Mouse (Mus musculus) spleen, adult 2 months (tissue): ENCODE data around the gene Kdelr3. TPM values are rescaled to one million over a fixed set of nuclear protein-coding genes. Genes with fewer than 3 reads are reported as not detected.

ENCODE experiments used
- DNase-seq, 2 experiments: peaks; one replicate each; pipeline versions ENCODE4 v3.0.0 to v3.0.0-alpha.2; 2012 to 2021; ENCODE audit warnings: low spot score in 2 of 2, low read depth in 1 of 2
- H3K27ac ChIP-seq: fragments of 200-500 bp; 2 replicates; pipeline ENCODE4 v1.5.1; 2012; ENCODE audit warnings: low read length, inconsistent platforms; ENCODE audit not compliant: insufficient read depth
- H3K27me3 ChIP-seq: fragments of 200-500 bp; 2 replicates; pipeline ENCODE4 v1.6.1; 2012; ENCODE audit warnings: mild to moderate bottlenecking, moderate library complexity, low read length, inconsistent platforms; ENCODE audit not compliant: control insufficient read depth, insufficient read depth
- H3K36me3 ChIP-seq: fragments of 200-500 bp; 2 replicates; pipeline ENCODE4 v1.6.1; 2012; ENCODE audit warnings: mild to moderate bottlenecking, low read length, inconsistent platforms; ENCODE audit not compliant: control insufficient read depth, insufficient read depth
- H3K4me1 ChIP-seq: fragments of 200-500 bp; 2 replicates; pipeline ENCODE4 v1.6.1; 2011; ENCODE audit warnings: inconsistent platforms; ENCODE audit not compliant: control insufficient read depth, insufficient read depth, insufficient read length
- H3K4me3 ChIP-seq: fragments of 200-500 bp; 2 replicates; pipeline ENCODE4 v1.5.1; 2011; ENCODE audit warnings: mild to moderate bottlenecking, inconsistent platforms; ENCODE audit not compliant: insufficient read depth, insufficient read length; ENCODE audit errors: extremely low read depth
- CTCF ChIP-seq: fragments of 200-500 bp; IDR thresholded peaks from 2 replicates; pipeline ENCODE4 v1.5.1; 2011; ENCODE audit warnings: mild to moderate bottlenecking, inconsistent platforms; ENCODE audit not compliant: insufficient read depth, insufficient read length, insufficient replicate concordance; ENCODE audit errors: extremely low read depth
- POLR2A ChIP-seq: fragments of 200-500 bp; IDR thresholded peaks from 2 replicates; pipeline ENCODE4 v1.6.1; 2011; ENCODE audit warnings: low read depth, low read length, inconsistent platforms
- WGBS: fragments of 180-500 bp; shearing (Covaris S2); methylation state at CpG from one replicate; pipeline ENCODE4 v1.1.7; 2018; 5-methylcytosine and 5-hydroxymethylcytosine counted together
- polyA plus RNA-seq: library from polyadenylated mRNA; depleted of rRNA; stranded (reverse); fragments of >200 nt; gene quantifications from 2 replicates; pipeline ENCODE4 v1.2.3, GENCODE M21; 2012

Gene Kdelr3
- polyA plus RNA-seq, 1 experiment, result 2.3 TPM

GRCm38 (mm10) chr15:79545921-79546399, 29.7 kb downstream of the Kdelr3 start:
- Histone ChIP-seq H3K27me3 (no peaks in the 10 kb centered on the region), H3K36me3 (peaks cover 14% of the 10 kb centered on the region), H3K4me3 (peak overlapping the region; percentile 88), H3K4me1 (peaks cover 3% of the 10 kb centered on the region), H3K27ac (peak overlapping the region; percentile 97)
- TF ChIP-seq CTCF (no peak), POLR2A (no peak)
- peak in 1 of 2 experiments; percentile 52 for DNase-seq
- WGBS, result under 1% methylated on average over 41 of the region's 52 CpGs

GRCm38 (mm10) chr15:79546410-79547288, 30.4 kb downstream of the Kdelr3 start, which contains the start of gene Ddx17:
Ddx17 (minus strand) TSS chr15:79546741.
- no peaks in the 10 kb centered on the region for H3K27me3 ChIP-seq
- H3K4me1 ChIP-seq, result peaks cover 3% of the 10 kb centered on the region
- peak within 1 kb of the TSS; percentile 97 for H3K27ac ChIP-seq
- WGBS, result 6% methylated on average over 84 of the region's 84 CpGs
- peak; percentile 91 to 94 for DNase-seq
- TF ChIP-seq CTCF (no peak), POLR2A (peak; percentile 90)
- peaks cover 10% of the 10 kb centered on the region for H3K36me3 ChIP-seq
- H3K4me3 ChIP-seq, result peak within 1 kb of the TSS; percentile 88

GRCm38 (mm10) chr15:79547289-79547820, 31.1 kb downstream of the Kdelr3 start:
- no peak for DNase-seq
- Histone ChIP-seq H3K4me1 (peaks cover 3% of the 10 kb centered on the region), H3K27me3 (no peaks in the 10 kb centered on the region), H3K36me3 (peaks cover 8% of the 10 kb centered on the region), H3K4me3 (peak overlapping the region; percentile 62; the same call in 1 of the 2 replicates), H3K27ac (peak overlapping the region; percentile 92)
- no peak for TF ChIP-seq CTCF
- TF ChIP-seq POLR2A, result no peak
- WGBS, result 91% methylated on average over 17 of the region's 17 CpGs

GRCm38 (mm10) chr15:79548226-79548625, 32.0 kb downstream of the Kdelr3 start:
- Histone ChIP-seq H3K4me3 (no peak overlapping the region), H3K27me3 (no peaks in the 10 kb centered on the region), H3K36me3 (peaks cover under 1% of the 10 kb centered on the region), H3K27ac (no peak overlapping the region), H3K4me1 (peaks cover 3% of the 10 kb centered on the region)
- no peak for TF ChIP-seq CTCF
- TF ChIP-seq POLR2A, result no peak
- WGBS, result 93% methylated on average over 2 of the region's 2 CpGs
- no peak for DNase-seq

GRCm38 (mm10) chr15:79552566-79552965, 36.4 kb downstream of the Kdelr3 start:
- no peak overlapping the region for H3K4me3 ChIP-seq
- TF ChIP-seq CTCF (no peak), POLR2A (no peak)
- no peaks in the 10 kb centered on the region for H3K36me3 ChIP-seq
- H3K27ac ChIP-seq, result no peak overlapping the region
- no peaks in the 10 kb centered on the region for H3K4me1 ChIP-seq
- WGBS, result 81% methylated on average over 5 of the region's 5 CpGs
- no peak for DNase-seq
- no peaks in the 10 kb centered on the region for H3K27me3 ChIP-seq

- TF ChIP-seq POLR2A (no peak), CTCF (no peak)
- 85% methylated on average over 3 of the region's 3 CpGs for WGBS
- H3K36me3 ChIP-seq, result no peaks in the 10 kb centered on the region
These were observed 43.4 kb downstream of the Kdelr3 start for GRCm38 (mm10) chr15:79559649-79560048.

More at GRCm38 (mm10) chr15:79559649-79560048, 43.4 kb downstream of the Kdelr3 start:
- Histone ChIP-seq H3K4me3 (no peak overlapping the region), H3K27me3 (no peaks in the 10 kb centered on the region), H3K4me1 (no peaks in the 10 kb centered on the region), H3K27ac (no peak overlapping the region)
- no peak for DNase-seq
